Mouse (Mus musculus) intestine, postnatal 0 days (tissue): ENCODE data around the gene Casp9. TPM values are rescaled to one million over a fixed set of nuclear protein-coding genes. Genes with fewer than 3 reads are reported as not detected.

Experiments
- ATAC-seq: fragments of 200-750 bp; cut with Nextera tagmentation; 2 replicates; pipeline ENCODE4 v1.8.0; 2017; ENCODE audit warnings: mild to moderate bottlenecking, moderate TSS enrichment, moderate library complexity
- H3K27ac ChIP-seq: fragments of 300-500 bp; sonication (generic); 2 replicates; pipeline ENCODE4 v1.5.1; 2014; ENCODE audit warnings: mild to moderate bottlenecking, low read depth, low read length, moderate library complexity
- H3K27me3 ChIP-seq: fragments of 300-500 bp; sonication (generic); replicated peaks from 2 replicates; pipeline ENCODE4 v1.6.1; 2014; ENCODE audit warnings: low read length, mixed read lengths; ENCODE audit not compliant: control insufficient read depth, insufficient read depth
- H3K36me3 ChIP-seq: fragments of 300-500 bp; sonication (generic); 2 replicates; pipeline ENCODE4 v1.6.1; 2014; ENCODE audit warnings: mild to moderate bottlenecking, moderate library complexity; ENCODE audit not compliant: control insufficient read depth, insufficient read depth
- H3K4me1 ChIP-seq: fragments of 300-500 bp; sonication (generic); replicated peaks from 2 replicates; pipeline ENCODE4 v1.6.1; 2014; ENCODE audit warnings: antibody characterized with exemption, low read length, mixed read lengths; ENCODE audit not compliant: control insufficient read depth, insufficient read depth
- H3K4me2 ChIP-seq: fragments of 300-500 bp; sonication (generic); replicated peaks from 2 replicates; pipeline ENCODE4 v1.6.1; 2014; ENCODE audit warnings: low read depth, mild to moderate bottlenecking, moderate library complexity
- H3K4me3 ChIP-seq: fragments of 300-500 bp; sonication (generic); 2 replicates; pipeline ENCODE4 v1.5.1; 2014; ENCODE audit warnings: low read depth, low read length
- H3K9ac ChIP-seq: fragments of 300-500 bp; sonication (generic); 2 replicates; pipeline ENCODE4 v1.6.1; 2014; ENCODE audit warnings: mild to moderate bottlenecking, low read depth, low read length
- H3K9me3 ChIP-seq: fragments of 300-500 bp; sonication (generic); 2 replicates; pipeline ENCODE4 v1.6.1; 2016; ENCODE audit warnings: mixed run types; ENCODE audit not compliant: control insufficient read depth
- CTCF ChIP-seq: sonication (generic); IDR thresholded peaks from 2 replicates; pipeline ENCODE4 v1.5.1; 2016; ENCODE audit warnings: low read depth, mild to moderate bottlenecking, control low read depth, antibody characterized with exemption, moderate library complexity
- WGBS: fragments of 180-500 bp; shearing (Covaris S2); extraction: QIAGEN DNeasy Blood & Tissue Kit; methylation state at CpG from one replicate; pipeline ENCODE4 v1.1.7; 2014; 5-methylcytosine and 5-hydroxymethylcytosine counted together
- polyA plus RNA-seq: library from polyadenylated mRNA; unstranded; fragments of >200 nt; fragmentation: Nextera tagmentation; extraction: Ambion mirVana; gene quantifications from 2 replicates; pipeline ENCODE4 v1.2.1, GENCODE M21; 2015

Gene Casp9
- polyA plus RNA-seq, 1 experiment from 2014 or later = 13.4 TPM

DNA sequence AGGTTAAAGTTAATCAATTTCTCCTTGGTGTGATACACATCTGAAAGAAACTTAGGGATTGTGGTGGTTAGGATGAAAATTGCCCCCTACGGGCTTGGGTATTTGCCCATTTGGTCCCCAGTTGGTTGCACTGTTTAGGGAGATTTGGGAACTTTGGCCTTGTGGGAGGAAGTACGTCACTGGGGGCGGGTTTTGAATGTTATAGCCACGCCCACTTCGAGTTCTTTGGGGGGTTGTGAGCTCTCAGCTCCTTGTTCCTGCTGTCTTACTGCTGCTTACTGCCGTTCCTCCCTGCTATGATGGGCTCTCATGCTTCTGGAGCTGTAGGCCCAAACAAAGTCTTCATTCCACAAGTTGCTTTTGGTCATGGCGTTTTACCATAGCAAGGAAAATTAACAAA, 37.9 kb downstream of the Casp9 start:
- Histone ChIP-seq H3K36me3 (no peaks in the 10 kb centered on the region), H3K4me3 (no peak overlapping the region), H3K4me1 (no peaks in the 10 kb centered on the region), H3K4me2 (no peak overlapping the region), H3K27ac (no peak overlapping the region), H3K9ac (no peak overlapping the region), H3K9me3 (no peaks in the 10 kb centered on the region), H3K27me3 (no peaks in the 10 kb centered on the region)
- no peak for ATAC-seq
- TF ChIP-seq CTCF = no peak
- WGBS = 68% methylated on average over 7 of the region's 7 CpGs

DNA sequence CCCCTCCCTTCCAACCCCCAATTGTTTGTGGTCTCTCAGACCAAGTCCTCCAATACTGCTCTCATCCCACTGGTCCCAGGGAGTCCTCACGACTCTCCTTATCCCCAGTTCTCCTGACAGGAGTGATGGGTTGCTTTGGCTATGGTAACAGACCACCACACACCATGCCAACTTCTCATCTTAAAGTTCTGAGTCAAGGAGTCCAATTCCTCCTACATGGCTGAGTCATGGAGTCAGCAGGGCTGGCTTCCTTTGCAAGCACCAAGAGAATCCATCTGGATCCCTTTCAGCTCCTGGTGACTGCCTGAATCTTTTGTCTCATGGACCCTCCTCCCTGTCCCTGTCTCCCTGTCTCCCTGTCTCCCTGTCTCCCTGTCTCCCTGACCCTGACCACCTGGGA, 40.5 kb downstream of the Casp9 start:
- H3K9ac ChIP-seq = no peak overlapping the region
- no peak for ATAC-seq
- TF ChIP-seq CTCF = no peak
- no peaks in the 10 kb centered on the region for H3K4me1 ChIP-seq
- no peaks in the 10 kb centered on the region for H3K36me3 ChIP-seq
- no peak overlapping the region for H3K27ac ChIP-seq
- no peak overlapping the region for H3K4me3 ChIP-seq
- 33% methylated on average over 1 of the region's 1 CpGs for WGBS
- H3K4me2 ChIP-seq = no peak overlapping the region
- no peaks in the 10 kb centered on the region for H3K27me3 ChIP-seq
- no peaks in the 10 kb centered on the region for H3K9me3 ChIP-seq

- no peak for ATAC-seq
- Histone ChIP-seq H3K27me3 (no peaks in the 10 kb centered on the region), H3K27ac (no peak overlapping the region), H3K9me3 (no peaks in the 10 kb centered on the region), H3K4me3 (no peak overlapping the region), H3K36me3 (no peaks in the 10 kb centered on the region), H3K4me2 (no peak overlapping the region), H3K4me1 (no peaks in the 10 kb centered on the region), H3K9ac (no peak overlapping the region)
- 44% methylated on average over 5 of the region's 5 CpGs for WGBS
- no peak for TF ChIP-seq CTCF
These were observed 41.2 kb downstream of the Casp9 start for GRCm38 (mm10) chr4:141834536-141835095.

DNA sequence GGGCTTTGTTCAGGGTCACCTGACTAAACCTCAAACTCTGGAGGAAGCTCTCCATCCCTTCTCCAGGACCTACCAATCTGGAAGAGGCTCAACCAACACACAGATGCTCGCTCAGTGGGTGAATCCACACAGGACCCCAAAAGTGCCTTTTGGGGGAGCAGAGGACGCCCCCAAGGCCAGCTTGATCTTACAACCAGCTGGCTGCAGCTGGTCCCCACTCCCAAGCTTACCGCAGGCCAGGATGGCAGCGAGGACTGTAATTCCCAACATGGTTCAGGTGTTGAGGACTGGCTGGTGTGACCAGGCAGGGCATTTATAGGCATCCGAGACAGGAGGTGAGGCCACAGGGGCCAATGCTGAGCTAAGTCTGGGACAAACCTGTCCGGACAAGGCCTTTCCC, 52.6 kb downstream of the Casp9 start, which contains the start of gene Ctrc:
TSS of gene Ctrc (minus strand) at position 361 of the 400 bp plus-strand sequence.
- no peaks in the 10 kb centered on the region for H3K27me3 ChIP-seq
- H3K9ac ChIP-seq = no peak within 1 kb of the TSS
- 77% methylated on average over 6 of the region's 6 CpGs for WGBS
- no peaks in the 10 kb centered on the region for H3K36me3 ChIP-seq
- no peaks in the 10 kb centered on the region for H3K9me3 ChIP-seq
- no peaks in the 10 kb centered on the region for H3K4me1 ChIP-seq
- no peak for ATAC-seq
- no peak for TF ChIP-seq CTCF
- H3K27ac ChIP-seq = no peak within 1 kb of the TSS
- no peak within 1 kb of the TSS for H3K4me2 ChIP-seq
- no peak within 1 kb of the TSS for H3K4me3 ChIP-seq

DNA sequence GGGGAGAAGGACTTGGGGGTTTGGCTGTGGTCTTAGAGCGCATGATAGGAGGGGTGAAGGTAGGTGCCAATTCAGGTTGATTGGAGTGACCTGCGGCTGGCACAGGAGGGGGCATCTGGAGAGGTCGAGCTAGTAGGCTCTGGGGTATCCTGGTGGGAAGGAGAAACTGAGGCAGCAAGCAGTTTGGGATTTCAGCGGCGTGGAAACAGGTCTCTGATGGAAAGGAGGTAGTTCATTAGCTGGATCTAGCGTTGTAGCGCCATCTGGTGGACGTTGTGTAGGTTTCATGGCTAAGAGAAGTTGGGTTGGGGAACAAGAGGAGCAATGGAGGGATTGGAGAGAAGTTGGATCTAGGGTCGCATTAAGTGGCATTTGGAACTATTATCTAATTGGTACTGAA, 60.0 kb downstream of the Casp9 start:
- H3K27ac ChIP-seq = no peak overlapping the region
- no peak overlapping the region for H3K9ac ChIP-seq
- no peaks in the 10 kb centered on the region for H3K9me3 ChIP-seq
- ATAC-seq = no peak
- peak; percentile 89 for TF ChIP-seq CTCF
- no peak overlapping the region for H3K4me3 ChIP-seq
- 0 out of 2 replicates have a peak, but pooled peaks cover under 1% of the 10 kb centered on the region for H3K36me3 ChIP-seq
- WGBS = 74% methylated on average over 9 of the region's 9 CpGs
- H3K27me3 ChIP-seq = no peaks in the 10 kb centered on the region
- H3K4me1 ChIP-seq = no peaks in the 10 kb centered on the region
- no peak overlapping the region for H3K4me2 ChIP-seq

GRCm38 (mm10) chr4:141857422-141857930, 64.1 kb downstream of the Casp9 start:
- WGBS = 14% methylated on average over 10 of the region's 10 CpGs
- peak; percentile 46 for ATAC-seq
- Histone ChIP-seq H3K27me3 (no peaks in the 10 kb centered on the region), H3K36me3 (peaks cover 28% of the 10 kb centered on the region), H3K4me2 (no peak overlapping the region), H3K4me3 (no peak overlapping the region), H3K9me3 (no peaks in the 10 kb centered on the region), H3K9ac (no peak overlapping the region), H3K4me1 (no peaks in the 10 kb centered on the region), H3K27ac (peak overlapping the region; percentile 29)
- peak; percentile 99 for TF ChIP-seq CTCF
